Mouse (Mus musculus) hindbrain, embryonic 14.5 days (tissue): ENCODE data around the gene Gins1. TPM values are rescaled to one million over a fixed set of nuclear protein-coding genes. Genes with fewer than 3 reads are reported as not detected.

Source experiments
- ATAC-seq: fragments of 200-750 bp; cut with Nextera tagmentation; 2 replicates; pipeline ENCODE4 v1.8.0; 2017; ENCODE audit warnings: moderate number of reproducible peaks, mild to moderate bottlenecking, moderate TSS enrichment, moderate library complexity; ENCODE audit not compliant: low FRiP score
- DNase-seq: peaks from one replicate; pipeline ENCODE4 v3.0.0-alpha.2; 2015; ENCODE audit warnings: low spot score
- H3K27ac ChIP-seq: fragments of 300-500 bp; sonication (generic); 2 replicates; pipeline ENCODE4 v1.5.1; 2014; ENCODE audit warnings: mild to moderate bottlenecking, moderate library complexity
- H3K27me3 ChIP-seq: fragments of 300-500 bp; sonication (generic); 2 replicates; pipeline ENCODE4 v1.6.1; 2014; ENCODE audit warnings: mild to moderate bottlenecking, low read length, mixed read lengths; ENCODE audit not compliant: control insufficient read depth, insufficient read depth
- H3K36me3 ChIP-seq: fragments of 300-500 bp; sonication (generic); replicated peaks from 2 replicates; pipeline ENCODE4 v1.6.1; 2014; ENCODE audit not compliant: control insufficient read depth, insufficient read depth
- H3K4me1 ChIP-seq: fragments of 300-500 bp; sonication (generic); replicated peaks from 2 replicates; pipeline ENCODE4 v1.6.1; 2014; ENCODE audit warnings: antibody characterized with exemption, low read length, mixed read lengths; ENCODE audit not compliant: control insufficient read depth, insufficient read depth
- H3K4me2 ChIP-seq: fragments of 300-500 bp; sonication (generic); replicated peaks from 2 replicates; pipeline ENCODE4 v1.6.1; 2014; ENCODE audit warnings: mild to moderate bottlenecking, moderate library complexity
- H3K4me3 ChIP-seq: fragments of 300-500 bp; sonication (generic); replicated peaks from 2 replicates; pipeline ENCODE4 v1.5.1; 2014; ENCODE audit warnings: mild to moderate bottlenecking, low read length
- H3K9ac ChIP-seq: fragments of 300-500 bp; sonication (generic); 2 replicates; pipeline ENCODE4 v1.6.1; 2014
- H3K9me3 ChIP-seq: fragments of 300-500 bp; sonication (generic); 2 replicates; pipeline ENCODE4 v1.6.1; 2016; ENCODE audit warnings: low read length; ENCODE audit not compliant: control insufficient read depth
- WGBS: fragments of 180-500 bp; shearing (Covaris S2); extraction: QIAGEN DNeasy Blood & Tissue Kit; methylation state at CpG from one replicate; pipeline ENCODE4 v1.1.7; 2014; 5-methylcytosine and 5-hydroxymethylcytosine counted together
- polyA plus RNA-seq: library from polyadenylated mRNA; unstranded; fragments of >200 nt; fragmentation: Nextera tagmentation; extraction: Ambion mirVana; gene quantifications from 2 replicates; pipeline ENCODE4 v1.2.1, GENCODE M21; 2014

Gins1 gene
- polyA plus RNA-seq, 1 experiment from 2014 or later, result 17.5 TPM

GRCm38 (mm10) chr2:150979861-150980620 lies 74.8 kb downstream of the Gins1 start:
- Histone ChIP-seq H3K4me3 (no peak overlapping the region), H3K9me3 (no peaks in the 10 kb centered on the region), H3K4me1 (no peaks in the 10 kb centered on the region), H3K4me2 (no peak overlapping the region), H3K27me3 (no peaks in the 10 kb centered on the region), H3K27ac (no peak overlapping the region), H3K36me3 (no peaks in the 10 kb centered on the region), H3K9ac (no peak overlapping the region)
- 86% methylated on average over 14 of the region's 14 CpGs for WGBS
- DNase-seq, result no peak
- ATAC-seq, result no peak

Other genes with a start within 250 kb of the Gins1 start
- 14.8 and 18.2 TPM in 2 replicates for gene Acss1, start 236.9 kb upstream of the Gins1 start, polyA plus RNA-seq
- 0.05 TPM in 2 replicates for gene Vsx1, start 216.0 kb upstream of the Gins1 start, polyA plus RNA-seq
- 67.2 and 67.7 TPM in 2 replicates for gene Entpd6, start 156.4 kb upstream of the Gins1 start, polyA plus RNA-seq
- 93.9 and 108 TPM in 2 replicates for gene Pygb, start 118.7 kb upstream of the Gins1 start, polyA plus RNA-seq
- gene Abhd12, start 659 bp upstream of the Gins1 start, polyA plus RNA-seq, result 126 and 136 TPM in 2 replicates
- gene Ninl, start 134.0 kb downstream of the Gins1 start, polyA plus RNA-seq, result 4.3 and 4.7 TPM in 2 replicates
- gene Nanp, start 134.0 kb downstream of the Gins1 start, polyA plus RNA-seq, result 41.2 and 43.0 TPM in 2 replicates
- not detected in 2 replicates for gene Gm14151, start 186.9 kb downstream of the Gins1 start, polyA plus RNA-seq
- not detected in 2 replicates for gene Gm14147, start 192.8 kb downstream of the Gins1 start, polyA plus RNA-seq